Mouse (Mus musculus) MEL (cell line): Measurements from ENCODE around the gene Kctd18. TPM values are rescaled to one million over a fixed set of nuclear protein-coding genes. Genes with fewer than 3 reads are reported as not detected.

Source experiments
- DNase-seq: peaks from one replicate; pipeline ENCODE4 v3.0.0; 2011; ENCODE audit warnings: low read depth, low spot score
- H3K27ac ChIP-seq: 2 replicates; pipeline ENCODE4 v1.5.1; 2012; ENCODE audit warnings: low read depth, mild to moderate bottlenecking, control low read depth, low read length, moderate library complexity; ENCODE audit not compliant: control insufficient read depth
- H3K27me3 ChIP-seq, 2 experiments: fragments of 150-350 bp in 1 of 2; sonication (generic) in 1 of 2; 2 replicates each; pipeline ENCODE4 v1.6.1; 2012; ENCODE audit warnings: low read length in 2 of 2, mild to moderate bottlenecking in 2 of 2, improper control_type of control experiment in 1 of 2, moderate library complexity in 1 of 2; ENCODE audit not compliant: insufficient read depth in 2 of 2, control insufficient read depth in 1 of 2
- H3K36me3 ChIP-seq, 2 experiments: 2 replicates each; pipeline ENCODE4 v1.6.1; 2012 to 2014; ENCODE audit warnings: low read length in 2 of 2, improper control_type of control experiment in 1 of 2, inconsistent platforms in 1 of 2, mild to moderate bottlenecking in 1 of 2; ENCODE audit not compliant: insufficient read depth in 2 of 2, control insufficient read depth in 1 of 2
- H3K4me1 ChIP-seq, 2 experiments: fragments of 150-350 bp in 1 of 2; sonication (generic) in 1 of 2; 2 replicates each; pipeline ENCODE4 v1.6.1; 2012; ENCODE audit warnings: low read length in 2 of 2, improper control_type of control experiment in 1 of 2, mild to moderate bottlenecking in 1 of 2; ENCODE audit not compliant: insufficient read depth in 2 of 2, control insufficient read depth in 1 of 2
- H3K4me3 ChIP-seq, 2 experiments: fragments of 150-350 bp in 1 of 2; sonication (generic) in 1 of 2; 2 replicates each; pipeline ENCODE4 v1.5.1; 2012; ENCODE audit warnings: low read depth in 2 of 2, low read length in 2 of 2, mild to moderate bottlenecking in 2 of 2, moderate library complexity in 2 of 2, control low read depth in 1 of 2, improper control_type of control experiment in 1 of 2; ENCODE audit not compliant: control insufficient read depth in 1 of 2, insufficient read depth in 1 of 2
- H3K79me2 ChIP-seq: 2 replicates; pipeline ENCODE4 v1.6.1; 2012; ENCODE audit warnings: mild to moderate bottlenecking, low read length, moderate library complexity; ENCODE audit not compliant: control insufficient read depth, poor library complexity, insufficient read depth
- H3K9ac ChIP-seq: 2 replicates; pipeline ENCODE4 v1.6.1; 2012; ENCODE audit warnings: low read depth, mild to moderate bottlenecking, control low read depth, low read length, moderate library complexity; ENCODE audit not compliant: control insufficient read depth, poor library complexity, severe bottlenecking
- H3K9me3 ChIP-seq: fragments of 150-350 bp; sonication (generic); replicated peaks from 2 replicates; pipeline ENCODE4 v1.6.1; 2012; ENCODE audit warnings: mild to moderate bottlenecking, low read length, improper control_type of control experiment, moderate library complexity; ENCODE audit not compliant: insufficient read depth
- BHLHE40 ChIP-seq: IDR thresholded peaks from 2 replicates; pipeline ENCODE4 v1.6.1; 2012; ENCODE audit warnings: low read depth, mild to moderate bottlenecking, inconsistent platforms, low read length, improper control_type of control experiment, borderline replicate concordance
- CHD1 ChIP-seq: IDR thresholded peaks from 2 replicates; pipeline ENCODE4 v1.6.1; 2012; ENCODE audit warnings: low read depth, mild to moderate bottlenecking, inconsistent platforms, low read length, improper control_type of control experiment
- CHD2 ChIP-seq: IDR thresholded peaks from 2 replicates; pipeline ENCODE4 v1.6.1; 2011; ENCODE audit warnings: low read length, improper control_type of control experiment
- CTCF ChIP-seq, 3 experiments: IDR thresholded peaks in 2 of 3; conservative IDR thresholded peaks in 1 of 3; 2 replicates each; pipeline ENCODE4 v1.5.1; 2011 to 2012; ENCODE audit warnings: low read length in 3 of 3, low read depth in 2 of 3, mild to moderate bottlenecking in 2 of 3, improper control_type of control experiment in 1 of 3, inconsistent platforms in 1 of 3, mixed read lengths in 1 of 3, moderate library complexity in 1 of 3; ENCODE audit not compliant: control insufficient read depth in 1 of 3, insufficient read depth in 1 of 3, poor library complexity in 1 of 3, severe bottlenecking in 1 of 3
- ELF1 ChIP-seq: IDR thresholded peaks from 2 replicates; pipeline ENCODE4 v1.6.1; 2014; ENCODE audit warnings: low read depth, mild to moderate bottlenecking, inconsistent platforms, low read length, improper control_type of control experiment, moderate library complexity
- ETS1 ChIP-seq: IDR thresholded peaks from 2 replicates; pipeline ENCODE4 v1.6.1; 2012; ENCODE audit warnings: low read depth, mild to moderate bottlenecking, inconsistent platforms, low read length, improper control_type of control experiment, moderate library complexity
- GABPA ChIP-seq: IDR thresholded peaks from 2 replicates; pipeline ENCODE4 v1.6.1; 2012; ENCODE audit warnings: low read depth, mild to moderate bottlenecking, inconsistent platforms, low read length, improper control_type of control experiment, moderate library complexity
- GATA1 ChIP-seq: IDR thresholded peaks from 2 replicates; pipeline ENCODE4 v1.6.1; 2011; ENCODE audit warnings: low read depth, low read length, improper control_type of control experiment
- HCFC1 ChIP-seq: IDR thresholded peaks from 2 replicates; pipeline ENCODE4 v1.6.1; 2012; ENCODE audit warnings: low read depth, mild to moderate bottlenecking, inconsistent platforms, low read length, improper control_type of control experiment, moderate library complexity
- JUND ChIP-seq: IDR thresholded peaks from 2 replicates; pipeline ENCODE4 v1.6.1; 2011; ENCODE audit warnings: low read depth, mild to moderate bottlenecking, improper control_type of control experiment, low read length
- KAT2A ChIP-seq: conservative IDR thresholded peaks from 2 replicates; pipeline ENCODE4 v1.6.1; 2012; ENCODE audit warnings: low read depth, low read length, improper control_type of control experiment, inconsistent platforms
- MAFK ChIP-seq: IDR thresholded peaks from 2 replicates; pipeline ENCODE4 v1.6.1; 2011; ENCODE audit warnings: low read depth, mild to moderate bottlenecking, low read length, improper control_type of control experiment, borderline replicate concordance
- MAX ChIP-seq: IDR thresholded peaks from 2 replicates; pipeline ENCODE4 v1.6.1; 2011; ENCODE audit warnings: low read length, improper control_type of control experiment
- MAZ ChIP-seq: IDR thresholded peaks from 2 replicates; pipeline ENCODE4 v1.6.1; 2012; ENCODE audit warnings: low read depth, mild to moderate bottlenecking, inconsistent platforms, low read length, improper control_type of control experiment
- MEF2A ChIP-seq: IDR thresholded peaks from 2 replicates; pipeline ENCODE4 v1.6.1; 2014; ENCODE audit warnings: low read depth, mild to moderate bottlenecking, inconsistent platforms, low read length, improper control_type of control experiment; ENCODE audit not compliant: poor library complexity, insufficient replicate concordance, severe bottlenecking; ENCODE audit errors: extremely low read depth
- MXI1 ChIP-seq: IDR thresholded peaks from 2 replicates; pipeline ENCODE4 v1.6.1; 2011; ENCODE audit warnings: mild to moderate bottlenecking, low read depth, low read length, improper control_type of control experiment
- MYB ChIP-seq: IDR thresholded peaks from 2 replicates; pipeline ENCODE4 v1.6.1; 2011; ENCODE audit warnings: mild to moderate bottlenecking, low read depth, low read length, improper control_type of control experiment
- NRF1 ChIP-seq: IDR thresholded peaks from 2 replicates; pipeline ENCODE4 v1.6.1; 2014; ENCODE audit warnings: low read depth, mild to moderate bottlenecking, inconsistent platforms, low read length, improper control_type of control experiment, moderate library complexity; ENCODE audit not compliant: poor library complexity, insufficient read depth, severe bottlenecking
- POLR2A ChIP-seq, 2 experiments: IDR thresholded peaks; 2 replicates each; pipeline ENCODE4 v1.6.1; 2011 to 2012; ENCODE audit warnings: low read length in 2 of 2, mild to moderate bottlenecking in 2 of 2, control low read depth in 1 of 2, improper control_type of control experiment in 1 of 2, low read depth in 1 of 2, moderate library complexity in 1 of 2; ENCODE audit not compliant: control insufficient read depth in 1 of 2, insufficient read depth in 1 of 2, poor library complexity in 1 of 2
- POLR2AphosphoS2 ChIP-seq: IDR thresholded peaks from 2 replicates; pipeline ENCODE4 v1.6.1; 2011; ENCODE audit warnings: low read length, improper control_type of control experiment
- POLR2AphosphoS5 ChIP-seq: IDR thresholded peaks from 2 replicates; pipeline ENCODE4 v1.6.1; 2012; ENCODE audit warnings: low read depth, borderline replicate concordance, mild to moderate bottlenecking, inconsistent platforms, low read length, moderate library complexity, mixed read lengths
- RAD21 ChIP-seq: IDR thresholded peaks from 2 replicates; pipeline ENCODE4 v1.6.1; 2011; ENCODE audit warnings: mild to moderate bottlenecking, low read depth, low read length, improper control_type of control experiment
- RCOR1 ChIP-seq: IDR thresholded peaks from 2 replicates; pipeline ENCODE4 v1.6.1; 2012; ENCODE audit warnings: low read depth, mild to moderate bottlenecking, inconsistent platforms, low read length, improper control_type of control experiment
- SIN3A ChIP-seq: IDR thresholded peaks from 2 replicates; pipeline ENCODE4 v1.6.1; 2012; ENCODE audit warnings: low read length, improper control_type of control experiment, inconsistent platforms
- SMC3 ChIP-seq: IDR thresholded peaks from 2 replicates; pipeline ENCODE4 v1.6.1; 2011; ENCODE audit warnings: low read depth, low read length, improper control_type of control experiment
- TAL1 ChIP-seq: IDR thresholded peaks from 2 replicates; pipeline ENCODE4 v1.6.1; 2012; ENCODE audit warnings: mild to moderate bottlenecking, inconsistent platforms, low read length, moderate library complexity, mixed read lengths
- TBP ChIP-seq: IDR thresholded peaks from 2 replicates; pipeline ENCODE4 v1.8.0; 2011; ENCODE audit warnings: low read depth, low read length, improper control_type of control experiment
- TCF12 ChIP-seq: IDR thresholded peaks from 2 replicates; pipeline ENCODE4 v1.6.1; 2014; ENCODE audit warnings: low read depth, mild to moderate bottlenecking, inconsistent platforms, low read length, improper control_type of control experiment, moderate library complexity
- UBTF ChIP-seq: IDR thresholded peaks from 2 replicates; pipeline ENCODE4 v1.6.1; 2012; ENCODE audit warnings: low read depth, mild to moderate bottlenecking, inconsistent platforms, low read length, improper control_type of control experiment, moderate library complexity, borderline replicate concordance; ENCODE audit not compliant: insufficient read depth
- USF2 ChIP-seq, 2 experiments: IDR thresholded peaks; 2 replicates each; pipeline ENCODE4 v1.6.1; 2011 to 2012; ENCODE audit warnings: improper control_type of control experiment in 2 of 2, low read length in 2 of 2, borderline replicate concordance in 1 of 2, inconsistent platforms in 1 of 2, low read depth in 1 of 2, mild to moderate bottlenecking in 1 of 2; ENCODE audit not compliant: insufficient read depth in 1 of 2
- ZC3H11A ChIP-seq: IDR thresholded peaks from 2 replicates; pipeline ENCODE4 v1.6.1; 2012; ENCODE audit warnings: low read depth, mild to moderate bottlenecking, inconsistent platforms, low read length, improper control_type of control experiment
- ZKSCAN1 ChIP-seq: IDR thresholded peaks from 2 replicates; pipeline ENCODE4 v1.6.1; 2012; ENCODE audit warnings: low read depth, mild to moderate bottlenecking, inconsistent platforms, low read length, improper control_type of control experiment, moderate library complexity
- ZMIZ1 ChIP-seq: IDR thresholded peaks from 2 replicates; pipeline ENCODE4 v1.6.1; 2012; ENCODE audit warnings: low read depth, mild to moderate bottlenecking, inconsistent platforms, low read length, improper control_type of control experiment, moderate library complexity
- ZNF384 ChIP-seq: IDR thresholded peaks from 2 replicates; pipeline ENCODE4 v1.6.1; 2012; ENCODE audit warnings: low read depth, mild to moderate bottlenecking, inconsistent platforms, low read length, improper control_type of control experiment
- polyA plus RNA-seq, 2 experiments: library from polyadenylated mRNA; stranded (reverse) in 1 of 2; unstranded in 1 of 2; fragments of >175 nt in 1 of 2; fragments of >200 nt in 1 of 2; gene quantifications; 2 replicates each; pipeline versions ENCODE4 v1.2.1 to v1.2.4; 2012; ENCODE audit warnings: low replicate concordance in 2 of 2, low read depth in 1 of 2; ENCODE audit not compliant: insufficient read length in 2 of 2, insufficient read depth in 1 of 2, missing spikeins in 1 of 2
- total RNA-seq: library from RNA; depleted of rRNA; stranded (reverse); fragments of 300-350 nt; gene quantifications from 2 replicates; pipeline ENCODE4 v1.2.3, GENCODE M21; 2012

The Kctd18 gene
- total and polyA plus RNA-seq, 3 experiments, result 11.1 to 12.6 TPM; not detected in 1

DNA sequence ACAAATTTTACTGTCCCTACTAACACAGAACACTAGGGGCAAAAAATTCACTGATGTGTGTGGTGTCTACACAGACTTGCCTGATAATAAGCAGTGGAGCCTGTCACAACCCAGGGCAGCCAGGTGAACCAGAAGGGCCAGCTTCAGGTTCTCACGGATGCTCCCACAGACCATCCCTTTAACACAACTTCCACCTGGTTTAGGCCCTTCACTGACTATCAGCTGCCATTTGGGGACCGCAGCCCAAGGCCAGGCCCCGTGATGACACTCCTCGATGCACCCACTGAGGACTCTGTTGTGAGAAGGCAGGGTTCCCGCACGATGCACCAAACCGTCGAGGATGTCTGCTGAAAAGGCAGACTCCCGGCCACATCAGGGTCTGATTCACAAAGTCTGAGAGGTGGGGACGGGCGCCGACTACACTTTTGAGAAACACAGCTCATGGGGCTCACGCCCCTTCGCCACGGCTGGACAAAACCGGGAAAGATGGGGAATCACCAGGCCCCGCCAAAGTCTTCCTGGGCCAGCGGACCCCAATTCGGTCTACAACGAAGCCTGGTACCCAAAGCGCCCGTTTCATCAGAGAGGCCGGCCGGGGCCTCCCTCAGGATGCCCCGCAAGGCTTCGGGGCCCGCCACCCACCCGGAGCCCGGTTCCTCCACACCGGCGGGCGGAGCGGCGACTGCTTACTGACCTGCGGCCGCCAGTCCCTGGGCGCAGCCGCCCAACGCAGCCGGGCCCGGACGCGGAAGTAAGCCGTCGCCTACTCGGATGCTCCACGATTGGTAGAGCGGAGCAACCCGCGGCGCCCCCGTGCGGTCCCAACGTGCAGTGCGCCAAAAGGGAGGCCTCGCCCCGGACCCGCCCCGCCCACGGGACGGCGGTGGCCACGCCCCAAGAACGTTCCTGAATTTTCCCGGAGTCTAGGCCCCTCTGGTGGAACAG, 49.2 kb downstream of the Kctd18 start:
- Histone ChIP-seq H3K27ac (peak overlapping the region; percentile 57), H3K4me1 (peaks cover 7 to 19% of the 10 kb centered on the region in 2 experiments), H3K9ac (peak overlapping the region; percentile 97), H3K79me2 (peaks cover 7% of the 10 kb centered on the region; the same call in 1 of the 2 replicates), H3K36me3 (peaks cover 3 to 27% of the 10 kb centered on the region in 2 experiments), H3K27me3 (no peaks in the 10 kb centered on the region), H3K9me3 (no peaks in the 10 kb centered on the region), H3K4me3 (peak overlapping the region; percentile 96 to 98)
- DNase-seq, result peak; percentile 89
- TF ChIP-seq ZKSCAN1 (no peak), ELF1 (peak; percentile 97), POLR2A (IDR thresholded peaks at IDR 0.05; ENCODE audit: control insufficient read depth in 1 of 2, insufficient read depth in 1 of 2, low read depth in 1 of 2, low read length in 2 of 2, poor library complexity in 1 of 2) (peak; percentile 90 to 97), RCOR1 (0 out of 2 replicates have a peak, but pooled peaks have one; percentile 44), ETS1 (peak; percentile 60), TBP (no peak; the same call in 1 of the 2 replicates), MAX (peak; percentile 30; the same call in 1 of the 2 replicates), POLR2AphosphoS2 (peak; percentile 92), POLR2AphosphoS5 (no peak), RAD21 (peak; percentile 18), MEF2A (no peak), GABPA (peak; percentile 53), ZC3H11A (no peak), SMC3 (peak; percentile 44), TAL1 (no peak), HCFC1 (peak; percentile 85), MYB (no peak), NRF1 (peak; percentile 70), UBTF (no peak), ZNF384 (no peak), MAFK (no peak), TCF12 (peak; percentile 73), CTCF (IDR thresholded peaks at IDR 0.05 in 2 of 3, conservative IDR thresholded peaks at IDR 0.05 in 1 of 3; ENCODE audit: control insufficient read depth in 1 of 3, insufficient read depth in 1 of 3, low read depth in 2 of 3, low read length in 3 of 3, poor library complexity in 1 of 3, severe bottlenecking in 1 of 3) (peak; percentile 42 to 86 (median 80); a peak in 5 of 6 replicates), KAT2A (no peak; the same call in 1 of the 2 replicates), USF2 (IDR thresholded peaks at IDR 0.05; ENCODE audit: borderline replicate concordance in 1 of 2, insufficient read depth in 1 of 2, low read depth in 1 of 2, low read length in 2 of 2) (no peak), CHD2 (no peak), SIN3A (peak; percentile 78), CHD1 (no peak), MAZ (no peak; the same call in 1 of the 2 replicates), GATA1 (no peak), ZMIZ1 (peak; percentile 89), BHLHE40 (no peak), JUND (no peak), MXI1 (peak; percentile 50)
